Mouse (Mus musculus) small intestine, adult 10 weeks (tissue): ENCODE data around the gene Erf. TPM values are rescaled to one million over a fixed set of nuclear protein-coding genes. Genes with fewer than 3 reads are reported as not detected.

ENCODE experiments used
- polyA plus RNA-seq: library from polyadenylated mRNA; stranded (reverse); fragments of 350-450 nt; fragmentation: Illumina TruSeq; extraction: RNeasy Lipid Tissue Mini Kit (QIAGEN cat#74804); gene quantifications from one replicate; pipeline ENCODE4 v1.2.3, GENCODE M21; 2014; ENCODE audit warnings: low replicate concordance

Erf gene
- 0.93 TPM for polyA plus RNA-seq

DNA sequence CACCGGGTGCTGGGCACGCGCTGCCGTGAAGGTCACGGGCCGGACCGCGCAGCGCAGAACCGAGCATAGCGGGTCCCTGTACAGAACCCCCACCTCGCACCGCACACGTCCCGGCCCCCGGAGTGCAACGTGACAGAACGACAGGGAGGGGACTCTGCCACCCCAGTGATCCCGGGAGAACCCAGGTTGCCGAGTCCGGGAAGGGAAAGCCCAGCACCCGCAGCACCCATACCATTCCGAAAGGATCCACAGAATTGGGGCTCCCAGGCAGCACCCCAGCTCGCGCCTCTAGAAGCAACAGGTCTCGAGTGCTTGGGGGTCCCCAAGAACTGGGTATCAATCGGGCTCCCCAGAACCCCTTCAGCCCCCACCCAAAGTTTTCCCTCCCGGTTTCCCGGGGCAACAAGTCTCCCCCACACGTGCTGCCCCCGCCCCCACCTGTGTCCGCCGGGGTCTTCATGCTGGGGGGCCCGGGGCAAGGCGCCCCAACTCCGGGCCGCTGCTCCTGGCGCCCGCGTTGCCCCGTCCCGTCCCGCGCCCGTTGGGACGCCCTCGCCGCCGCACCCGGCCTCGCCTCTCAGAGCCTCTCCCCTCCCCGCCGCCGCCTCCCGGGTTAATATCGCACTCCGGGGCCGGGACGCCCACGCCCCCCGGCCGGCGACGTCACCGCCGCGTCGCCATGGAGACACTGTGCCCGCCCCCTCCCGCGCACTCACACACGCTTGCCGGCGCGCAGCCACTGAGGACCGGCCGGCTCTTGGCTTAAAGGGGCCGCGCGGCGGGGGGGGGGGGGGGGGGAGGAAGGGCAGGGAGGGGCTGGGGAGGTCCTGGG, at the start of gene Erf:
Gene Erf (minus strand): TSS at position 621 of the 832 bp plus-strand sequence.

DNA sequence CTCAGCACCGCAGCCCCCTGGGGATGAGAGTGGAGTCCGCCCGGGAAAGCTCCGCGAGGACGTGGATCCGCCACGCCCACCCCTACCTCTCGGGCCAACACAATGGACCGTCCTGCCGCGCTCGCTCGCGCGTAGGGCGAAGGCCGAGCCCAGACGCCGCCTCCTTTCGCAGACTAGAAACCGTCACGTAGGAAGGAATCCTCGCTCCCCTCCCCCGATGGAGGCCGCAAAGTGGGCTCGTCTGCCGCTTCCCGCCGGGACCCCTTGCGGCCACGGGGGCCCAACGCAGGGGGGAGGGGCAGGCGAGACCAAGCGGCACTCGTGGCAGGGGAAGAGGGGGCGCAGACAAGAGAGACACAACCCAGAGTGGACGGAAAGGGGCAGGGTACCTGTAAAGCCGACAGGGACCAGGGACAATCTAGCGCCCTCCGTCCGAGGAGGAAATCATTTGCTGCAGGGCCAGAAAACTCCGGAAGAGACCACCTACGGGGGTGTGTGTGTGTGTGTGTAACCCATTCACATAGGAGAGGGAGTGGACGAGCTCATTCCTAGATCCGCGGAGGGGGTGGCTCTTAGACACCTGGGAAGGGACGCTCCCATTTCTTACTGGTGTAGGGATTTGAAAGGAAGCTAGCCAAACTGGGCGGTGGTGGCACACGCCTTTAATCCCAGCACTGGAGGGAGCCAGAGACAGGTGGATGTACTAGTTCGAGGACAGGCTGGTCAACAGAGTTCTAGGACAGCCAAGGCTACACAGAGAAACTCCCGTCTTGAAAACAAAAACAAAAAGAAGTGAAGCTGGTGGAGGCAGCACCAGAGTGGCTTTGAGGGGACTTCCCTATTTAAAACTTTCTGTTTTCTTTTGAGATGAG, 47.1 kb upstream of the Erf start, which contains the start of gene Pafah1b3:
Gene Pafah1b3 (minus strand): TSS at position 533 of the 872 bp plus-strand sequence.

DNA sequence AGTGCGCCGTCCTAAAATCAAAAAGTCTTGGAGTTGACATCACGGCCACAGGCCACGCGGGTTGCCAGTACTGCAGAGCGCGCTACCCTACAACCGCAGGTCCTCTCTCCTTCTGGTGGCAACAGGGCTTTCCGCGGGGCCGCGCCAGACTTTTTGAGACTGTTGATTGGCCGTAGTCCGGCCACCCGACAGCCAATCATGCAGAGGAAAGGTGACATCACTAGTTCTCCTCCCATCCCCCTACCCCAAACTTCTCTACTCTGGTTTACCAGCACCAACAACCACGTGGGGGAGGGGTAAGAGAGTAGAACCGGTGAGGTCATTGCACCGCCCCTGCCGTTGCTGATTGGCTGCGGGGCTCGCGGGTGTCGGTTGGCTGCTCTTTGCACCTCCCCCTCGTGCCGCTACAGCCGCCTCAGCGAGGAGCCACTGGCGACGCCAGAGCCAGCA, 16.8 kb upstream of the Erf start, which contains the start of gene Cic:
Gene Cic (plus strand): TSS at position 404 of the 450 bp plus-strand sequence.

DNA sequence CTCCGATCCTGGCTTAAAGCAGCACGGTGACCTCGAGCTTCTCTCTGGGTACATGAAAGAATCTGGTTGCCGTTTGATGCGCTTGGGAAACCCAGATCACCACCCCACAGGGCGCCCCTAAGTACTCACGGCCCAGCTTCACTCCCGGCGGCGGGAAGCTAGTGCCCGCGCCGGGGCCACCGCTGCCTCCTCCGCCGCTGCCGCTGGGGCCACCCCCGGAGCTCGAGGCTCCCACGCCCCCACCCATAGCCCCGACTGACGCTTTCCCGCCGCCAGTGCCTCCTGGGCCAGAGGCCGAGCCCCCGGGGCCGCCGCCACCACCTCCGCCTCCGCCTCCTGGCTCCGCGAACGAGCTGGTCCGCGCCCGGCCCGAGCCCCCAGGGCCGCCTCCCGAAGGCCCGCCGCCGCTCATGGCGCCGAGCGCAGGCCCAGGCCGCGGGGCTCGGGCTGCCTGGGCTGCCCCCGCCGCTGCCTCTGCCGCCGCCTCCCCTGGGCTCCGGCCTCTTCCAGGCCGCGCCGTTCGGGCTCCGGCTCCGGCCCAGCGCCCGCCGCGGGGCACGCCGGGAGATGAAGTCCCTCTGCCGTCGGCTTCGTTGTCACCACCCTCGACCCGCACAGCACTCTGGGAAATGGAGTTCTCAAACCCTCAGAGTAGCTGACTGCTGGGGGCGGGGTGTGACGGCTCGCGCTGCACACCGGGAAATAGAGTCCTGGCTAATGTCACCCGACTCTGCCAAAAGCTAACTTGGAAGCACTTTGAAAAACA, 13.1 kb downstream of the Erf start, which contains the start of gene Gsk3a:
Gene Gsk3a (minus strand): TSS at position 603 of the 766 bp plus-strand sequence.

DNA sequence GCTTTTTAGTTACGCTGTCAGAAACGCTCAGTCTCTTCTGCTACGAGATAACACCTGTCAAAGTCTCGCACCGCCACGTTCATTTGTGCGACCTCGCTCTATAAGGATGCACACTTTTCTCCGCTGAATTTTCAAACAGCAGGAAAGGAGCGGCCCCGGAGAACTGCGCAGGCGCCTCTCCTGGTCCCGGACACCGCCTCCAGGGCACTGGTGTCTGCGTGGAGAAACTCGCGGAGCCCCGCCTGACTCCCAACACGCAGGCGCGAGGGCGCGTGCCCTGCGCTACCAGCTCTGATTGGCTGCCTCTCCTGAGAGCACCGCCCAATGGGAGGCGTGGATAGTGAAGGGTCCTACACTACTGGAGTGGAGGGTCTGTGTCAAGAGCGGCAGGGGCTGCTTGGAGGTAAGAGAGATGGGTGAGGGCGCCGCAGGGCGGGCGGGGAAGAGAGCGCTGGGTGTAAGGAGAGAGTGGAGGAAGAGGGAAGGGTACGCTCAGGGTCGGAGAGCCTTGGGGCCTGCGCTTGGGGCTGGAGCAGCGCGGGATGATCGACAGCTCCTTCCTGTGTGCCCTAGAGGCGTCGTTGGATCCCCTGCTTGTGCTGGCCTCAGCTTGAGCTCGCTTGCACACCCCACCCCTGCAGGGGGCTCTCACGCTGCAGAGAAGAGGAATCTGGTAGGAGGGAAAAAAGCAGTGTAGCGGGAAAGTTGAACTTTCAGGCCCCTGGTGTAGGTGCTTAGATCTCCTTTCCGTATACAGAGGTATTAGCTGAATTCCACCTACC, 29.3 kb downstream of the Erf start, which contains the start of gene Zfp526:
Gene Zfp526 (plus strand): TSS at position 324 of the 782 bp plus-strand sequence.

DNA sequence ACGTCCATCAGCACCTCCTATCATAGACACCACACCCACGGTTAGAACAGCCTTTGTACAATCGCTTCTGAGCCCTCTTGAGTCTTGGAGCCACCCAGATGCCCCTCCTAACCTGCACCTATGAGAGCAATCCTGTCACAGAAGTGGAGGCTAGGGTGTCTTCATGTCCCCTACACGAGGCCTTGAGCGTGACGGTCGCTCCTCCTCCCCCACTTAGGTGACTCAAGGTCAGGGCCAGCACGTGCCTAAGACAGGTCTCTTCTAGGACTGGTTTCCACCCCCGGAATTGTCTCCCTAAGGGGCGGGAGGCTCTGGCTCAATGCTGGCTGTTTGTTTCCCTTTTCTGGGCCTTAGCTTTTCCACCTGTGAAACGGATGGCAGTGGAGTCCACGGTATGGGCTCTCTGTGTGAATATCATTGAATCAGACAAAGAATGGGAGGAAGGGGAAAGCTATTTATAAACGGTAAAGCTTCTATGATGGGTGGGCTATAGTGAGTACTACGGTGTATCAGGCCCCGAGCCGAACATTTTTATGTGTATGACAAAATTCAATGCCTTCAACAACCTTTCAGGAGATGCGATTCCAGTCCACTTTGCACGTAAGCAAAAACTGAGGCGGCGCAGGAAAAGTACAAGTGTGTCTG, 30.0 kb downstream of the Erf start, which contains the start of gene Dedd2:
Gene Dedd2 (minus strand): TSS at position 159 of the 645 bp plus-strand sequence.

Other genes starting within 250 kb of the Erf start
- gene Atp1a3, start 244.8 kb downstream of the Erf start, polyA plus RNA-seq, result not detected
- gene Grik5, start 178.4 kb downstream of the Erf start, polyA plus RNA-seq, result not detected
- gene Zfp574, start 178.2 kb downstream of the Erf start, polyA plus RNA-seq, result 0.71 TPM
- 0.82 TPM for gene Pou2f2, start 71.0 kb downstream of the Erf start, polyA plus RNA-seq
- 0.56 TPM for gene Dedd2, start 30.1 kb downstream of the Erf start, polyA plus RNA-seq
- 0.56 TPM for gene Zfp526, start 29.3 kb downstream of the Erf start, polyA plus RNA-seq
- gene Gsk3a, start 12.9 kb downstream of the Erf start, polyA plus RNA-seq, result 7.5 TPM
- 12.5 TPM for gene Cic, start 16.9 kb upstream of the Erf start, polyA plus RNA-seq
- gene Pafah1b3, start 47.2 kb upstream of the Erf start, polyA plus RNA-seq, result 1.6 TPM
- not detected for gene Prr19, start 50.6 kb upstream of the Erf start, polyA plus RNA-seq
- gene Tmem145, start 55.3 kb upstream of the Erf start, polyA plus RNA-seq, result not detected
- gene Megf8, start 66.4 kb upstream of the Erf start, polyA plus RNA-seq, result 0.30 TPM
- not detected for gene Cnfn, start 119.0 kb upstream of the Erf start, polyA plus RNA-seq
- 0.52 TPM for gene Lipe, start 147.9 kb upstream of the Erf start, polyA plus RNA-seq
- gene Cxcl17, start 162.1 kb upstream of the Erf start, polyA plus RNA-seq, result not detected
- gene Ceacam1, start 226.8 kb upstream of the Erf start, polyA plus RNA-seq, result 423 TPM